ENCODE assay signal across 28 mouse cellular contexts in the genomic region with DNA sequence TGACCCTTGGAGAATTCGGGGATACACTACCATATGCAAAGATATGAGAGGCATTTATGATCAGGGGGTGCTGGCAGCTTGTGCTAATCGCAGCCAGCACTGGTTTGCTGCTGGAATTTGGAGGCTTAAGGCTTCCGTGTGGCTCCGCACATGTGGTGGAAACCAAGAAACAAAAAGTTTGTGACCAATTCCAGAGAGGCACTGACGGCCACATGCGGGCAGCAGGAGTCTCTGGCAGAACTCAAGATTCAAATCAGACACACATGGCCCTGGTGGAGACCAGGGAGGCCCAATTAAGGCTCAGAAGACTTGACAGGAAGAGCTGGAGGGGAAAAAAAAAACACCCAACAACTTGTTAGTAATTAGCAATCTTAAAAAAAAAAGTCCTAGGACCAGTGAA.
A peak's percentile ranks its signal among the peaks of the same experiment; 100 is the strongest.
DNase-seq lines count a peak whose midpoint lies in the region; ATAC-seq and TF ChIP-seq lines count a peak whose summit lies in the region.
"Had no signal": no experiment of that assay in that cellular context is flagged by ENCODE, and none has a peak within 500 bp of the region (broad histone marks: within the 10 kb centered on the region; RNA-seq: fewer than 3 reads in every experiment).

No protein-coding gene starts in this region.

- no peak for TF ChIP-seq RAD21 in CH12.LX (IDR thresholded peaks at IDR 0.05; ENCODE audit: low read depth, low read length)

- H3K27me3 ChIP-seq in CH12.LX (replicated peaks): no peaks in the 10 kb centered on the region
- H3K27me3 ChIP-seq in embryonic facial prominence, embryonic 10.5 days (replicated peaks; ENCODE audit: low read depth, poor library complexity, severe bottlenecking): no peaks in the 10 kb centered on the region
- no peaks in the 10 kb centered on the region for H3K27me3 ChIP-seq in embryonic facial prominence, embryonic 15.5 days
- H3K27me3 ChIP-seq in limb, embryonic 12.5 days: no peaks in the 10 kb centered on the region
- H3K27me3 ChIP-seq: forebrain, embryonic 15.5 days; hindbrain, embryonic 12.5 days; liver, embryonic 12.5 days; megakaryocyte, embryonic 14.5 days; neural tube, embryonic 13.5 days had no signal

- no peak for DNase-seq in CH12.LX (ENCODE audit: extremely low read depth)
- peak; percentile 48 for DNase-seq in embryonic facial prominence, embryonic 10.5 days (ENCODE audit: low spot score)
- DNase-seq in gastrocnemius, adult 8-10 months (ENCODE audit: low spot score in 2 of 2): no peak
- no peak for DNase-seq in layer of hippocampus, postnatal 10 days (ENCODE audit: low spot score in 2 of 2)
- no peak for DNase-seq in layer of hippocampus, postnatal 25 days (ENCODE audit: extremely low spot score in 1 of 2, low spot score in 1 of 2)
- DNase-seq: adrenal gland, adult 2 months; adrenal gland, postnatal 36 days; cerebellum, adult 18-20 months; cerebellum, postnatal 14 days; gastrocnemius, postnatal 10 days; kidney, adult 18-20 months; kidney, postnatal 36 days; layer of hippocampus, postnatal 36 days; left cerebral cortex, postnatal 4 days; liver, postnatal 0 days; lung, postnatal 4 days; right cerebral cortex, postnatal 4 days had no signal

- TF ChIP-seq EP300 in CH12.LX (IDR thresholded peaks at IDR 0.05; ENCODE audit: low read length): no peak

- H3K9ac ChIP-seq in CH12.LX (ENCODE audit: insufficient read depth, low read depth): no peak overlapping the region
- H3K9ac ChIP-seq in embryonic facial prominence, embryonic 15.5 days: no peak overlapping the region
- H3K9ac ChIP-seq in limb, embryonic 12.5 days (replicated peaks): no peak overlapping the region
- H3K9ac ChIP-seq: forebrain, embryonic 15.5 days; hindbrain, embryonic 12.5 days; liver, embryonic 12.5 days; liver, postnatal 0 days; midbrain, embryonic 12.5 days; neural tube, embryonic 13.5 days had no signal

- no peak overlapping the region for H3K4me3 ChIP-seq in CH12.LX (replicated peaks in 1 of 3; ENCODE audit: low read depth in 2 of 3, low read length in 2 of 3, poor library complexity in 1 of 3)
- H3K4me3 ChIP-seq in embryonic facial prominence, embryonic 10.5 days: no peak overlapping the region
- H3K4me3 ChIP-seq in embryonic facial prominence, embryonic 15.5 days (replicated peaks): no peak overlapping the region
- no peak overlapping the region for H3K4me3 ChIP-seq in limb, embryonic 12.5 days (replicated peaks)
- H3K4me3 ChIP-seq: forebrain, embryonic 15.5 days; hindbrain, embryonic 12.5 days; layer of hippocampus, adult 2 months; liver, embryonic 12.5 days; megakaryocyte, embryonic 14.5 days; midbrain, embryonic 12.5 days; myocyte; neural tube, embryonic 13.5 days had no signal

- no peaks in the 10 kb centered on the region for H3K79me2 ChIP-seq in CH12.LX (replicated peaks; ENCODE audit: control insufficient read depth, extremely low read depth, insufficient read depth, poor library complexity, severe bottlenecking)

- H3K27ac ChIP-seq in CH12.LX (ENCODE audit: insufficient read depth, low read depth): no peak overlapping the region
- H3K27ac ChIP-seq in embryonic facial prominence, embryonic 10.5 days (replicated peaks): peak overlapping the region; percentile 71; the same call in 1 of the 2 replicates
- H3K27ac ChIP-seq in embryonic facial prominence, embryonic 15.5 days (replicated peaks): peak overlapping the region; percentile 82
- H3K27ac ChIP-seq in limb, embryonic 12.5 days: peak overlapping the region; percentile 72
- H3K27ac ChIP-seq: forebrain, embryonic 15.5 days; hindbrain, embryonic 12.5 days; layer of hippocampus, adult 2 months; liver, embryonic 12.5 days; midbrain, embryonic 12.5 days; neural tube, embryonic 13.5 days had no signal

- H3K36me3 ChIP-seq in CH12.LX (replicated peaks in 1 of 2; ENCODE audit: control insufficient read depth in 1 of 2, insufficient read depth in 1 of 2, low read length in 1 of 2): peaks cover 0 to 3% of the 10 kb centered on the region in 2 experiments
- H3K36me3 ChIP-seq in embryonic facial prominence, embryonic 10.5 days (replicated peaks): no peaks in the 10 kb centered on the region
- no peaks in the 10 kb centered on the region for H3K36me3 ChIP-seq in embryonic facial prominence, embryonic 15.5 days
- H3K36me3 ChIP-seq in limb, embryonic 12.5 days: no peaks in the 10 kb centered on the region
- H3K36me3 ChIP-seq: forebrain, embryonic 15.5 days; hindbrain, embryonic 12.5 days; liver, embryonic 12.5 days; midbrain, embryonic 12.5 days; neural tube, embryonic 13.5 days had no signal

- no peak for TF ChIP-seq POLR2A in CH12.LX (IDR thresholded peaks at IDR 0.05; ENCODE audit: low read depth, low read length)

- no peak overlapping the region for H3K4me2 ChIP-seq in CH12.LX (ENCODE audit: insufficient read depth, low read depth, poor library complexity, severe bottlenecking)
- H3K4me2 ChIP-seq in embryonic facial prominence, embryonic 15.5 days (replicated peaks): no peak overlapping the region
- no peak overlapping the region for H3K4me2 ChIP-seq in limb, embryonic 12.5 days
- H3K4me2 ChIP-seq: forebrain, embryonic 15.5 days; hindbrain, embryonic 12.5 days; liver, embryonic 12.5 days; midbrain, embryonic 12.5 days; neural tube, embryonic 13.5 days had no signal

- peaks cover 22 to 47% of the 10 kb centered on the region in 2 experiments for H3K4me1 ChIP-seq in CH12.LX (ENCODE audit: control insufficient read depth in 1 of 2, insufficient read depth in 2 of 2)
- H3K4me1 ChIP-seq in embryonic facial prominence, embryonic 10.5 days: peaks cover 41% of the 10 kb centered on the region
- peaks cover 49% of the 10 kb centered on the region for H3K4me1 ChIP-seq in embryonic facial prominence, embryonic 15.5 days
- H3K4me1 ChIP-seq in limb, embryonic 12.5 days (replicated peaks): peaks cover 43% of the 10 kb centered on the region
- H3K4me1 ChIP-seq: forebrain, embryonic 15.5 days; hindbrain, embryonic 12.5 days; midbrain, embryonic 12.5 days had no signal

- H3K9me3 ChIP-seq in CH12.LX (replicated peaks; ENCODE audit: low read length): peaks cover 4% of the 10 kb centered on the region
- no peaks in the 10 kb centered on the region for H3K9me3 ChIP-seq in embryonic facial prominence, embryonic 10.5 days
- no peaks in the 10 kb centered on the region for H3K9me3 ChIP-seq in embryonic facial prominence, embryonic 15.5 days (replicated peaks)
- H3K9me3 ChIP-seq in limb, embryonic 12.5 days: no peaks in the 10 kb centered on the region
- H3K9me3 ChIP-seq: forebrain, embryonic 15.5 days; hindbrain, embryonic 12.5 days; liver, embryonic 12.5 days; megakaryocyte, embryonic 14.5 days; midbrain, embryonic 12.5 days; neural tube, embryonic 13.5 days had no signal

- in situ Hi-C loops in CH12.LX (cut with MboI; ENCODE audit: low pct_ligation_motif_present, low pct_unique_long_range_greater_than_20kb, low sequenced_read_pairs): loop anchor here (5.0 kb wide), 1 partner anchor 36 kb away; no protein-coding TSS in a partner anchor

- no peak for ATAC-seq in embryonic facial prominence, embryonic 15.5 days (ENCODE audit: insufficient number of reproducible peaks, low FRiP score, low TSS enrichment, low read depth)
- ATAC-seq in limb, embryonic 12.5 days (ENCODE audit: insufficient number of reproducible peaks, insufficient read depth, low FRiP score, low TSS enrichment, low read depth): no peak
- ATAC-seq: CD4-positive, CD25-positive, alpha-beta regulatory T cell, adult 4 months; forebrain, embryonic 15.5 days; liver, embryonic 12.5 days; liver, postnatal 0 days had no signal

- dilution Hi-C loops in CH12.LX (cut with MboI; ENCODE audit: extremely low pct_ligation_motif_present, extremely low pct_unique_long_range_greater_than_20kb, low sequenced_read_pairs): no loop called here

- no peak for TF ChIP-seq CTCF in CH12.LX (conservative IDR thresholded peaks at IDR 0.05 in 1 of 2, IDR thresholded peaks at IDR 0.05 in 1 of 2; ENCODE audit: low read depth in 2 of 2, low read length in 2 of 2)

- 54% methylated on average over 6 of the region's 6 CpGs for WGBS in embryonic facial prominence, embryonic 10.5 days
- 39% methylated on average over 6 of the region's 6 CpGs for whole genome bisulfite sequencing in embryonic facial prominence, embryonic 15.5 days
- 18% methylated on average over 6 of the region's 6 CpGs for WGBS in limb, embryonic 12.5 days

TF ChIP-seq in CH12.LX, 34 proteins besides CTCF, POLR2A, EP300 and RAD21:
- TF ChIP-seq BHLHE40 (IDR thresholded peaks at IDR 0.05; ENCODE audit: low read depth, low read length): 0 out of 2 replicates have a peak, but pooled peaks have one; percentile 17
- TF ChIP-seq SIN3A (IDR thresholded peaks at IDR 0.05; ENCODE audit: low read length): no peak
- TF ChIP-seq ZNF384 (IDR thresholded peaks at IDR 0.05; ENCODE audit: low read depth, low read length): peak; percentile 47
